Mouse (Mus musculus) forebrain, embryonic 11.5 days (tissue): ENCODE results near the gene Mybbp1a. TPM values are rescaled to one million over a fixed set of nuclear protein-coding genes. Genes with fewer than 3 reads are reported as not detected.

Source experiments
- ATAC-seq: fragments of 200-750 bp; cut with Nextera tagmentation; replicated peaks from 2 replicates; pipeline ENCODE4 v1.8.0; 2017; ENCODE audit warnings: moderate TSS enrichment; ENCODE audit not compliant: low FRiP score
- DNase-seq: peaks from one replicate; pipeline ENCODE4 v3.0.0-alpha.2; 2017; ENCODE audit warnings: low spot score
- H3K27ac ChIP-seq: fragments of 300-500 bp; sonication (generic); 2 replicates; pipeline ENCODE4 v1.5.1; 2014; ENCODE audit warnings: low read depth, low read length
- H3K27me3 ChIP-seq: fragments of 300-500 bp; sonication (generic); 2 replicates; pipeline ENCODE4 v1.6.1; 2014; ENCODE audit warnings: mild to moderate bottlenecking, low read length, mixed read lengths; ENCODE audit not compliant: control insufficient read depth, insufficient read depth
- H3K36me3 ChIP-seq: fragments of 300-500 bp; sonication (generic); 2 replicates; pipeline ENCODE4 v1.6.1; 2014; ENCODE audit warnings: mild to moderate bottlenecking, low read length, moderate library complexity, mixed read lengths; ENCODE audit not compliant: control insufficient read depth, insufficient read depth
- H3K4me1 ChIP-seq: fragments of 300-500 bp; sonication (generic); replicated peaks from 2 replicates; pipeline ENCODE4 v1.6.1; 2014; ENCODE audit warnings: low read length, mixed read lengths; ENCODE audit not compliant: control insufficient read depth, insufficient read depth
- H3K4me2 ChIP-seq: fragments of 300-500 bp; sonication (generic); 2 replicates; pipeline ENCODE4 v1.6.1; 2014; ENCODE audit warnings: low read depth, mild to moderate bottlenecking, low read length, moderate library complexity, mixed read lengths; ENCODE audit not compliant: severe bottlenecking
- H3K4me3 ChIP-seq: fragments of 300-500 bp; sonication (generic); 2 replicates; pipeline ENCODE4 v1.5.1; 2014; ENCODE audit warnings: low read depth, low read length
- H3K9ac ChIP-seq: fragments of 300-500 bp; sonication (generic); 2 replicates; pipeline ENCODE4 v1.6.1; 2014; ENCODE audit warnings: low read length
- H3K9me3 ChIP-seq: fragments of 300-500 bp; sonication (generic); 2 replicates; pipeline ENCODE4 v1.6.1; 2016; ENCODE audit warnings: low read length, mixed read lengths; ENCODE audit not compliant: control insufficient read depth
- WGBS: fragments of 180-500 bp; shearing (Covaris S2); extraction: QIAGEN DNeasy Blood & Tissue Kit; methylation state at CpG from one replicate; pipeline ENCODE4 v1.1.7; 2014; 5-methylcytosine and 5-hydroxymethylcytosine counted together
- polyA plus RNA-seq: library from polyadenylated mRNA; unstranded; fragments of >200 nt; fragmentation: Nextera tagmentation; extraction: Ambion mirVana; gene quantifications from 2 replicates; pipeline ENCODE4 v1.2.1, GENCODE M21; 2014

Mybbp1a gene
- polyA plus RNA-seq, 1 experiment from 2014 or later = 166 TPM

- DNase-seq = no peak
- no peak overlapping the region for H3K9ac ChIP-seq
Observed at GRCm38 (mm10) chr11:72417376-72417775, 23.8 kb upstream of the Mybbp1a start.

GRCm38 (mm10) chr11:72418227-72418626 lies 22.9 kb upstream of the Mybbp1a start:
- ATAC-seq = no peak

More at GRCm38 (mm10) chr11:72417376-72417775, 23.8 kb upstream of the Mybbp1a start:
- Histone ChIP-seq H3K36me3 (no peaks in the 10 kb centered on the region), H3K27ac (no peak overlapping the region), H3K9me3 (no peaks in the 10 kb centered on the region), H3K4me1 (peaks cover 5% of the 10 kb centered on the region), H3K27me3 (no peaks in the 10 kb centered on the region), H3K4me2 (no peak overlapping the region), H3K4me3 (no peak overlapping the region)
- WGBS = 6% methylated on average over 4 of the region's 4 CpGs
- no peak; the same call in 1 of the 2 replicates for ATAC-seq

GRCm38 (mm10) chr11:72419006-72419405 lies 22.1 kb upstream of the Mybbp1a start:
- Histone ChIP-seq H3K4me1 (peaks cover 5% of the 10 kb centered on the region), H3K9ac (no peak overlapping the region), H3K4me3 (no peak overlapping the region), H3K4me2 (no peak overlapping the region), H3K27me3 (no peaks in the 10 kb centered on the region), H3K27ac (no peak overlapping the region), H3K9me3 (no peaks in the 10 kb centered on the region), H3K36me3 (no peaks in the 10 kb centered on the region)
- ATAC-seq = no peak
- 91% methylated on average over 6 of the region's 6 CpGs for WGBS
- no peak for DNase-seq

More at GRCm38 (mm10) chr11:72418227-72418626, 22.9 kb upstream of the Mybbp1a start:
- 40% methylated on average over 8 of the region's 8 CpGs for WGBS
- Histone ChIP-seq H3K4me2 (no peak overlapping the region), H3K27me3 (no peaks in the 10 kb centered on the region), H3K9ac (no peak overlapping the region), H3K36me3 (no peaks in the 10 kb centered on the region), H3K9me3 (no peaks in the 10 kb centered on the region), H3K27ac (no peak overlapping the region), H3K4me3 (no peak overlapping the region), H3K4me1 (peaks cover 5% of the 10 kb centered on the region)
- DNase-seq = no peak

GRCm38 (mm10) chr11:72420460-72421122 lies 20.6 kb upstream of the Mybbp1a start:
- Histone ChIP-seq H3K36me3 (no peaks in the 10 kb centered on the region), H3K27me3 (no peaks in the 10 kb centered on the region), H3K27ac (no peak overlapping the region), H3K9me3 (no peaks in the 10 kb centered on the region; the same call in 1 of the 2 replicates), H3K4me3 (no peak overlapping the region), H3K4me1 (peaks cover 5% of the 10 kb centered on the region), H3K4me2 (no peak overlapping the region), H3K9ac (no peak overlapping the region)
- WGBS = 88% methylated on average over 6 of the region's 6 CpGs
- DNase-seq (no peak), ATAC-seq (no peak)

- no peak for ATAC-seq
- 89% methylated on average over 11 of the region's 11 CpGs for WGBS
- no peak for DNase-seq
Observed at GRCm38 (mm10) chr11:72421518-72422278, 19.5 kb upstream of the Mybbp1a start.

GRCm38 (mm10) chr11:72423686-72424085 lies 17.5 kb upstream of the Mybbp1a start:
- Histone ChIP-seq H3K9me3 (no peaks in the 10 kb centered on the region; the same call in 1 of the 2 replicates), H3K9ac (no peak overlapping the region), H3K36me3 (no peaks in the 10 kb centered on the region), H3K27ac (no peak overlapping the region), H3K4me3 (no peak overlapping the region), H3K4me2 (no peak overlapping the region), H3K4me1 (no peaks in the 10 kb centered on the region), H3K27me3 (no peaks in the 10 kb centered on the region)
- 79% methylated on average over 4 of the region's 4 CpGs for WGBS
- ATAC-seq (no peak), DNase-seq (no peak)

More at GRCm38 (mm10) chr11:72421518-72422278, 19.5 kb upstream of the Mybbp1a start:
- Histone ChIP-seq H3K27ac (no peak overlapping the region), H3K27me3 (no peaks in the 10 kb centered on the region), H3K4me3 (no peak overlapping the region), H3K9me3 (no peaks in the 10 kb centered on the region; the same call in 1 of the 2 replicates), H3K36me3 (no peaks in the 10 kb centered on the region), H3K9ac (no peak overlapping the region), H3K4me1 (peaks cover 5% of the 10 kb centered on the region), H3K4me2 (no peak overlapping the region)

- Histone ChIP-seq H3K9ac (no peak overlapping the region), H3K27ac (no peak overlapping the region), H3K9me3 (no peaks in the 10 kb centered on the region; the same call in 1 of the 2 replicates), H3K36me3 (no peaks in the 10 kb centered on the region), H3K4me1 (no peaks in the 10 kb centered on the region), H3K27me3 (no peaks in the 10 kb centered on the region), H3K4me2 (no peak overlapping the region), H3K4me3 (no peak overlapping the region)
- ATAC-seq = no peak
- DNase-seq = no peak
Observed at GRCm38 (mm10) chr11:72425201-72425600, 16.0 kb upstream of the Mybbp1a start.

- Histone ChIP-seq H3K4me2 (no peak overlapping the region), H3K27ac (no peak overlapping the region), H3K4me1 (no peaks in the 10 kb centered on the region), H3K9me3 (no peaks in the 10 kb centered on the region; the same call in 1 of the 2 replicates), H3K4me3 (no peak overlapping the region), H3K36me3 (no peaks in the 10 kb centered on the region), H3K9ac (no peak overlapping the region), H3K27me3 (no peaks in the 10 kb centered on the region)
- no peak for ATAC-seq
- DNase-seq = no peak
Observed at GRCm38 (mm10) chr11:72426884-72427283, 14.3 kb upstream of the Mybbp1a start.
